Mouse (Mus musculus): ENCODE measurements around the gene Babam2. TPM values are rescaled to one million over a fixed set of nuclear protein-coding genes. Genes with fewer than 3 reads are reported as not detected.
"Not testable (repeated sequence)": the region's sequence is repeated elsewhere in the genome, so short reads cannot be mapped to it uniquely, and the experiment has no call there.

The Babam2 gene
- total RNA-seq, 2 experiments from 2014 or later, result 39.5 to 45.2 TPM

- no peak overlapping the region for H3K4me3 ChIP-seq
- H3K27ac ChIP-seq, result no peak overlapping the region
- intact Hi-C loops (cut with DNase I), result no loop called here
- no peak for DNase-seq (ENCODE audit: extremely low spot score in 1 of 2, low spot score in 2 of 2)
- TF ChIP-seq CTCF (IDR thresholded peaks at IDR 0.05), result no peak
Observed at GRCm38 (mm10) chr5:31848995-31849394, 151.5 kb downstream of the Babam2 start.

GRCm38 (mm10) chr5:31852786-31853185 lies 155.3 kb downstream of the Babam2 start:
- no peak overlapping the region for H3K27ac ChIP-seq
- intact Hi-C loops (cut with DNase I), result no loop called here
- H3K4me3 ChIP-seq, result no peak overlapping the region
- DNase-seq (ENCODE audit: extremely low spot score in 1 of 2, low spot score in 2 of 2), result no peak
- no peak for TF ChIP-seq CTCF (IDR thresholded peaks at IDR 0.05)

- no peak for TF ChIP-seq CTCF (IDR thresholded peaks at IDR 0.05)
- no peak overlapping the region for H3K4me3 ChIP-seq
- no peak overlapping the region for H3K27ac ChIP-seq
- intact Hi-C loops (cut with DNase I), result no loop called here
- no peak for DNase-seq (ENCODE audit: extremely low spot score in 1 of 2, low spot score in 2 of 2)
Observed at GRCm38 (mm10) chr5:31853831-31854230, 156.3 kb downstream of the Babam2 start.

- DNase-seq (ENCODE audit: extremely low spot score in 1 of 2, low spot score in 2 of 2); intact Hi-C loops (cut with DNase I); H3K4me3 ChIP-seq; H3K27ac ChIP-seq: not testable (repeated sequence)
Observed at GRCm38 (mm10) chr5:31858877-31859276, 161.4 kb downstream of the Babam2 start.

GRCm38 (mm10) chr5:31860426-31860825 lies 162.9 kb downstream of the Babam2 start:
- Histone ChIP-seq H3K27ac (no peak overlapping the region), H3K4me3 (no peak overlapping the region)
- no peak for DNase-seq (ENCODE audit: extremely low spot score in 1 of 2, low spot score in 2 of 2)
- no peak for TF ChIP-seq CTCF (IDR thresholded peaks at IDR 0.05)
- intact Hi-C loops (cut with DNase I), result no loop called here

- no peak overlapping the region for H3K27ac ChIP-seq
- no peak overlapping the region for H3K4me3 ChIP-seq
- no peak for TF ChIP-seq CTCF (IDR thresholded peaks at IDR 0.05)
- intact Hi-C loops (cut with DNase I), result no loop called here
- DNase-seq (ENCODE audit: extremely low spot score in 1 of 2, low spot score in 2 of 2), result no peak
Observed at GRCm38 (mm10) chr5:31860831-31861624, 163.5 kb downstream of the Babam2 start.

- TF ChIP-seq CTCF (IDR thresholded peaks at IDR 0.05), result no peak
- DNase-seq (ENCODE audit: extremely low spot score in 1 of 2, low spot score in 2 of 2), result no peak
- H3K27ac ChIP-seq, result no peak overlapping the region
- intact Hi-C loops (cut with DNase I), result no loop called here
- H3K4me3 ChIP-seq, result no peak overlapping the region
Observed at GRCm38 (mm10) chr5:31862753-31863468, 165.4 kb downstream of the Babam2 start.

- intact Hi-C loops (cut with DNase I), result no loop called here
- TF ChIP-seq CTCF (IDR thresholded peaks at IDR 0.05), result no peak
- no peak overlapping the region for H3K4me3 ChIP-seq
- no peak for DNase-seq (ENCODE audit: extremely low spot score in 1 of 2, low spot score in 2 of 2)
- no peak overlapping the region for H3K27ac ChIP-seq
Observed at GRCm38 (mm10) chr5:31864095-31864494, 166.6 kb downstream of the Babam2 start.

GRCm38 (mm10) chr5:31866071-31866470 lies 168.6 kb downstream of the Babam2 start:
- H3K27ac ChIP-seq, result no peak overlapping the region
- intact Hi-C loops (cut with DNase I), result no loop called here
- DNase-seq (ENCODE audit: extremely low spot score in 1 of 2, low spot score in 2 of 2), result no peak

GRCm38 (mm10) chr5:31870856-31871520 lies 173.5 kb downstream of the Babam2 start:
- TF ChIP-seq CTCF (IDR thresholded peaks at IDR 0.05), result no peak
- intact Hi-C loops (cut with DNase I), result no loop called here
- no peak overlapping the region for H3K4me3 ChIP-seq
- no peak overlapping the region for H3K27ac ChIP-seq
- DNase-seq (ENCODE audit: extremely low spot score in 1 of 2, low spot score in 2 of 2), result no peak

More at GRCm38 (mm10) chr5:31866071-31866470, 168.6 kb downstream of the Babam2 start:
- no peak for TF ChIP-seq CTCF (IDR thresholded peaks at IDR 0.05)
- no peak overlapping the region for H3K4me3 ChIP-seq

GRCm38 (mm10) chr5:31873328-31873727 lies 175.8 kb downstream of the Babam2 start:
- Histone ChIP-seq H3K4me3 (no peak overlapping the region), H3K27ac (no peak overlapping the region)
- intact Hi-C loops (cut with DNase I), result no loop called here
- TF ChIP-seq CTCF (IDR thresholded peaks at IDR 0.05), result no peak
- DNase-seq (ENCODE audit: extremely low spot score in 1 of 2, low spot score in 2 of 2), result no peak

- intact Hi-C loops (cut with DNase I), result no loop called here
- TF ChIP-seq CTCF (IDR thresholded peaks at IDR 0.05), result no peak
- no peak for DNase-seq (ENCODE audit: extremely low spot score in 1 of 2, low spot score in 2 of 2)
Observed at GRCm38 (mm10) chr5:31874543-31874942, 177.1 kb downstream of the Babam2 start.

More at GRCm38 (mm10) chr5:31874543-31874942, 177.1 kb downstream of the Babam2 start:
- Histone ChIP-seq H3K4me3 (no peak overlapping the region), H3K27ac (no peak overlapping the region)

Measured in left cerebral cortex, adult 2 months (tissue).